Mouse (Mus musculus) layer of hippocampus, postnatal 25 days (tissue): ENCODE measurements around the gene Plb1. TPM values are rescaled to one million over a fixed set of nuclear protein-coding genes. Genes with fewer than 3 reads are reported as not detected.
A peak's percentile ranks its signal among the peaks of the same experiment; 100 is the strongest.

ENCODE experiments used
- DNase-seq, 2 experiments: peaks; one replicate each; pipeline ENCODE4 v3.0.0; 2022; ENCODE audit warnings: mixed read lengths in 2 of 2, low spot score in 1 of 2; ENCODE audit errors: extremely low spot score in 1 of 2
- total RNA-seq, 2 experiments: library from RNA; stranded (reverse); gene quantifications; 2 replicates each; pipeline ENCODE4 v1.2.3; 2021

Gene Plb1
- total RNA-seq, 2 experiments from 2014 or later, result 0.42 to 1.2 TPM

DNA sequence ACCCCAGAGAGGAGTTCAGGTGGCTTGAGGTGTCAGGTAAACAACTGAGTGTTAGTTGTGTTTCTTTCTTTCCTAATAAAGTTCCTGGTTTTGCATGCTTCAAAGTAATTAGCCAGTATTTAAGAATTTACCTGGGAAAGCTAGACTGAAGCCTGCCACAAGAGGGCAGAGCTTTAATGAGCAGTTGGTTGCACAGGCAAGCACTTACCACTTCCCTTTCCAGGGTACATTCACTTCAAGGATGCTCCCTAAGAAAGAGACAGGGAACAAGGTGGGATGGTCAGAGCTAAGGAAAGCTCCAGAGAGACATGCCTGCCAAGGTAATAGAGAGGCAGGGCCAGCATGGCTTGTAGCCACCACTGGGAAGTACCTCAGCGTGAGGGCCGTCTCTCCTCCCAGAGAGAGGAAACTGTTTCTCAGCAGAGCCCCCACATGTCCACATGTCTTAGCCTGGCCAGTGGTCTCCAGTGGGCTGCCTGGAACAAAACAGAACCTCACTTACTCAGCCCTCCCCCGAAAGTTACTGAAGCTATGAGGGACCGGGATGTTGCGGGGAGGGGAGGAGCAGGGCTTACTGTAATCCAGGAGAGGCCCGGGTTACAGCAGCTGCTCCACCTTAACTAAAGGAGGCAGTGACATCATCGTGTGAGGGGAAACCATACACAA lies 89.8 kb downstream of the Plb1 start:
- peak in 1 of 2 experiments; percentile 59 for DNase-seq

DNA sequence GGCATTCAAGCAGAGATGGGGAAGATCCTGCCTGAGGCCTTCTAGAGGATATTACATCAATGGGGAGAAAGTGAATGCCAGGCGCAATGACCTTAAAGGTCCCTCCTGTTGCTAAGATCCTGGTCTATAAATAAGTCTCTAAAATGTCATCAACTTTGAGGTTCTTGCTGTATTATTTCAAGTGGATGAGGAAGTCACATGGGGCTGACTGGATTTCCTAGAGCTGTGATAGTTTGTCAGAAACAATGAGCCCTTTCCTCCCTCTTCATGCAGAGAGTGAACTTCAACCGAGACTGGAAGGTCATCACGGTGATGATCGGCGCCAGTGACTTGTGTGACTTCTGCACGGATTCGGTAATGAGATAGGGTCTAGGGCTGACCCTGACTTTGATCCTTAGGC lies 95.6 kb downstream of the Plb1 start:
- no peak for DNase-seq

DNA sequence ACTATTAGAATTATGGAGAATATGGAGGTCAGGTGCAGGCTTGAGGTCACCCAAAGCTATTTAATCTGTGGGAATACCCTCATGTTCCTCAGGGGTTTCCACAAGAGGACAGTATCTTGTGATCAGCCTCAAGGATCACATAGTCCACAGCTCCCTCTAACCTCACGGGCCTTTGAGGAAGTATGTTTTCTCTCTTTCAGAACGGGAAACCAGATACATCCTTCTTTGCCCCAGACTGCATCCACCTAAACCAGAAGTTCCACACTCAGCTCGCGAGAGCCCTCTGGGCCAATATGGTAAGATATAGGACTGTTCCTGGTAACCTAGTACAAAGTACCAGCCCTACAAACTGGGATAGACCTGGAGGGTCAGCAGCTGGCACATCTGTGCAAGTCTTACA lies 100.1 kb downstream of the Plb1 start:
- no peak for DNase-seq

DNA sequence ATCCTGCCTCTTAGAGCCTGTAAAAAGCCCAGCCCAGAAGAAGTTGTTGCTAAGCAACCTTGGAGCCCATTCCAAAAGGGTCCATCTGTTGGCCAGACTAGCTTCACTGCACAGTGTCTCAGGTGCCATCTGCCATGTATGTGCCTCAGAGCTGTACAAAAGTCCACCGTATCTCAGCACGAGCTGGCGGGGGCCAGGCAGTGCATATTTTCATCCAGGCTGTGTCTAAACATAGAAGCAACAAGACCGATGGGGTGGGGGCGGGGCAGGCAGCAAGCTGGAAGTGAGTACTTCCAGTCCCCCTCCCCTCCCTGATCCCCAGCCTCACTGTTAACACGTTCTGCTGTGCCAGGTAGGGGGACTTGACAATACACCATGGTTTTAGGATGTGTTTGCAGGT lies 102.7 kb downstream of the Plb1 start:
- peak; percentile 50 to 57 for DNase-seq

DNA sequence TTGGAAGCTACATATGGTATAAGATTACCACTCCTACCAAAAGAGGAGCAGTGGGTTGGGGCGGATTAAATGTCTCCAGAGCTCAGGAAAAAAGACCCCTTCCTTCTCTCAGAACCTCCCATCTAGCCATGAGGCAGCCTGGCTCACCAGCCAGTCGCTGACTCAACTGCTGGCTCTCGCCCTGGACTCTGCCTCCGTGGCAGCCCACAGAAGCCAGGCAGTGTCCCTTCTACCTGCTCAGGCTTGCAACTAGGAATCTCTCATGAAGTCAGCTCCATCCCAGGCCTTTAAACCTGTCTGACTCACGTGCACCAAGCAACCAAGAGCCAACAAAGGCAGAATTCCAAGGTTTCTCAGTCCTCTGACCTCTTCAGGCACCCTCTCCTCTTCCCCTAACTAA lies 103.6 kb downstream of the Plb1 start:
- no peak for DNase-seq

DNA sequence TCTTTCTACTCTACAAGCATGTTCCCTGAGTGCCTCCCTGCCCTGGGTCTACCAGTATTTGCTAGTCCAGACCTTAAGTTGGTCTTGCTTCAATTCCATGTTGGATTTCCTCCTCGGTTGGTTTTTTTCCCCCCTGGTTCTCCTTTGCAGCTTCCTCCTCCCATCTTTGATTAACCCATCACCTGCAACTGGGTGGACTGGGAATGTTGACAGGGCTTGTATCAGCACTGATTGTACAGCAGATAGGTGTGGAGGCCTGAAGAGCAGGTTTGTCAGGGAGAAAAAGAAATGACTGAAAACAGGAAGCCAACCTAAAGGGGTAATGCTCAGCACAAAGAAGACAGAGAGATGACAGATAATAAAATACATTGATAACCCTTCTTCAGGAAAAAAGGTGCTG lies 104.8 kb downstream of the Plb1 start:
- no peak for DNase-seq

DNA sequence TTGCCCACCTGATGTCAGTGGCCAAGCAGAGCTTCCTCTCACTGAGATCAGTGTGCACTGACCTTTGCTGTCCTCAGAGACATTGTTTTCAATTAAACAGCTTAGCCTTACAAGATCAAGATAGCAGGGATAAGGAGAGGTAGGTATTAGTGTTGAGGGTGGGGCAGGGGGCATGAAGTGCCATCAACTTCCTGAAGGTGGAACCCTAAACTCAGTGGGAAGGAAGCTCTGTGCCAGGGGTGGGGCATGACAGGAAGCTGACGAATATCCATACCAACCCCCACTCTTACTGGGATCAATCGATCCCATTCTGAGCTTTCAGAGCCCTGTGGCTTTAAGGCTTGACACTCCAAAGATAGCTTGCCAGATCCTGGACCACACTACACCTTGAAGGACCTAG lies 105.8 kb downstream of the Plb1 start:
- no peak for DNase-seq

DNA sequence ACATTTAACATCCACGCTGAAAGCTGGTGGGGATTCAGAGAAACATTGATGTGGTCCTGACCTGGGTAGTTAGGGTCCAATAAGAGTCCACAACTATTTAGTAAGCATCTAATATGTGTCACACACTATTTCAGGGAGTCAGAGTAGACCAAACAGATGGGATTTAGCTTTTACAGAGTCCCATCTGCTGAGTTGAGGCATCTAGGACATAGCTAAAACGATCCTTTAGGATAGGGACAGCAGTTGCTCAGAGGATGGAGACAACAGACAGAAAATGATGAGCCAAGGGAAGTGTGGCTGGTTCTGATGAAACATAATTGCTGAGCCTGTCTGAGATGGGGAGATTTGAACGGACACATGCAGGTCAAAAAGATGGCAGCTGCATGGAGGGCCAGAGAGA lies 106.3 kb downstream of the Plb1 start:
- no peak for DNase-seq

DNA sequence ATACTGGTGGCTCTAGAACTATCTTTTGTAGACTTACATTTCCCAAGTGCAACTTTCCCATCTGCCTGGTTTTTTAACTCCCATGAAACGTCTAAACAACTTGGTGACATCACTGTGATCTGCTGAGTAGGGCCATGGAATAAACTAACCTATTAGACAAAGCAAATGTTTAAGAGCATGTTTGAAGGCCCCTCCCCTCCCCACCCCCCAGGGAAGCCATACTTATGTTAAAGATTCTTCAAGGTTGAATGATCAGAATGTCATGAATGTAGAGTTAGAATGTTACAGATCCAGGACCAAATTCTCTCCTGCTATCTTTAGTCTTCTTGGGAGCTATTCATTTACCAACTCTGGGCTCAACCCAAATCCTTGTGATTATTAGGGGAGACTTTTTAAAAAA lies 107.7 kb downstream of the Plb1 start:
- no peak for DNase-seq

DNA sequence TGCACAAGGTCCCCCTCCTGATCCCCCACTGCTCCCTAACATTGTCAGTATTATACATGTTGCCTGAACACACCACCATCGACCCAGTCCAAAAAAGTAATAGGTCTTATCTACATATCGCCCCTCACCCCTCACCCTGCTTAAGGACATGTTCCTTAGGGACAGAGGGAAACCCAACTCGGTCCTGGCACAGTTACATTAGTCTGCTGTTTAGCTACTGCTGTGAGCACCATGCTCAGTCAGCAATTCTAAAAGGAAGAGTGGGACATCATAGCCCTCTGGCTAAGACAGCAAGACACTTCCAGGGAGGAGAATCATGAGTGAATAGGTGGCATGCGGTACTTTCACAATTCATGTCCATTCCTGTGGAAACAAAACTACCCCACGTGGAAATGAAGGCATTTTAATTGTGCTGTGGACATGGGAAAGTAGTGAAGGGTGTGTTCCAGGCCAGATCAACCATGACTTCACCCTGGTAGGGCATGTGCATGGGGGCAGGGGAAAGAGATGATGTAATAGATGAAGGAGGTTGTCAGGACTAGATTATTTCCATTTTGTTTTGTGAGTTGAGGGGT lies 110.3 kb downstream of the Plb1 start:
- no peak for DNase-seq

DNA sequence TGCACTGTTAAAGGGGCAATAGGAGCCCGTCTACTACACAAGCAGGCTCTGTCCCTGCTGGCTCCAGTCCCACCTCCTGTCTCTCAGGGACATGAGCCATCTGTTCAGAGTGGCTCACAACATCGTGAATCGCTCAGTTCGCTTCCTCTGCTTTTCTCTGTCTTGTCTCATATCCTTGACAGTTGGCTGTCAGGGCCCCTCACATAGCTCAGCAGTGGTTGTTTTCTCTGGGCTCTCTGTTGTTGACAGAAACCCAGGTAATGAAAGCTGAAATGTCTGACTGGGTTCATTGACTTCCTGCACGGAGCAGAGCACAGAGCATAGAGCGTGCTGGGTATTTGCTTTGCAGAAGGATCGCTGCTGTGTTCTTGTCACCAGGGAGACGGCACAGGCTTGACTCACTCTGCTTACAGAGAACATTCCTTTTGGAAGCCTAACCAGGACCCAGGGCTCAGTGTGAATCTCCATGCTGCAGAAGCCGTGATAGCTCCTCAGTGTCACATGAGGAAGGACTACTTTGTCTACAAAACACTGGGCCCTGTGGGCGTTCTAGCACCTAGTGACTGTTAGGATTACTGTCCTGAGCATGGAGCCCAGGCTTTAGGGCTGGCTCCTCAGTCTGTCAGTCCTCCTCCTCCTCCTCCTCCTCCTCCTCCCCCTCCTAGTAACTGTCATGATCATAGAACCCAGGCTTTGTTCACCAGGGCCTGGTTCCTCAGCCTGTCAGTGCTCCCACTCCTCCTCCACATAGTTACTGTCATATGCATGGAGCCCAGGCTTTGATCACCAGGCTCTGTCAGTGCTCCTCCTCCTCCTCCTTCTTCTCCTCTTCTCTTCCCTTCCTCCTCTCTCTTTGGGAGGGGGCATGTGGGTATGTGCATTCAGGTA lies 113.8 kb downstream of the Plb1 start:
- peak; percentile 52 to 56 for DNase-seq

DNA sequence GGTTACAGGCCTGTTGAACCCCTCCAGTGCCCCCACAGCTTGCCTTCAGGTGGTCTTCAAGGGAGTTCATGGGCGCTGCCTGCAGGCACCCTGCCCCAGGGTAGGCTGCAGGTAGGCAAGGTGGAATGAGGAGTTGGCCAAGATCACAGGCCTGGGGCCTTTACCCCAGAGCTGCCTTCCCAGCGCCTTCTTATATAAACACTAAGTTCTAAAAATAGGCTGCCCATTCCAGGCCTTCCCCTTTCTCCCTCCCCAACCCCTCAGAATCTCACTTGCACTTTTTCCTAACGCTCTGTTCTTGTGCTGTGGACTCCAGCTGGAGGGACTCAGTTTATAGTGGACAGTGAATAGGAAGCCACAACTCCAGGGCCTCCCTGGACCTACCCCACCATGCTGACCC lies 117.2 kb downstream of the Plb1 start:
- no peak for DNase-seq

DNA sequence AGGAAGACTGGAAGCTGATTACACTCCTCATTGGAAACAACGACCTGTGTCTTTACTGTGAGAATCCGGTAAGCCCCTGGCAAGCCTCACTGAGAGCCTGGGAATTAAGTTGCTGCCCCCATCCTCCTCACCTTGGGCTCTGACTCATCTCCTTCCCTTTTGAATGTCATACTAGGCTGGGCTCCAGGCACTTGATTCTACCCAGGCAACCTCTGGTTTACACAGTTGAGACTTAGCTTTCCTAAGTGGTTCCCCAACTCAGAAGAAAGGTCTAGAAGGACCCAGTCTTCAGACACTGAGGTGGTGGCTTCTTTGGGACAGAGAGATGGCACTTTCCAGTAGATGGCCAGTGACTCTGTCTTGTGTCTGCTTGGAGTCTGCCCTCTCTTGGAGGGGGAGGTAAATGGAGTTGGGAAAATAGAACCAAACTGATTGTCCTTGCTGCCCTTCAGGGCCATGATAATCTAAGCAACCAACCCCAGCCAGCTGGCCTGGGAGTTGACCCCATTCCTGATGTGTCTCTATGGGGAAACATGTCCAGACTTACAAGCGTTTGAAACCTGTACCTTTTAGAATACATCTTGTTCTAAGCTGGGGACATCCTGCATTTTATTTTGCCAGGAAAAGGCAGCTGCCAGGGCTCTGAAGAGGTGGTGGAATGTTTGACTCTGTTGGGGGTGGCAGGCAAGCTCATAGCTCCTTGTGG lies 118.2 kb downstream of the Plb1 start:
- DNase-seq, result no peak

DNA sequence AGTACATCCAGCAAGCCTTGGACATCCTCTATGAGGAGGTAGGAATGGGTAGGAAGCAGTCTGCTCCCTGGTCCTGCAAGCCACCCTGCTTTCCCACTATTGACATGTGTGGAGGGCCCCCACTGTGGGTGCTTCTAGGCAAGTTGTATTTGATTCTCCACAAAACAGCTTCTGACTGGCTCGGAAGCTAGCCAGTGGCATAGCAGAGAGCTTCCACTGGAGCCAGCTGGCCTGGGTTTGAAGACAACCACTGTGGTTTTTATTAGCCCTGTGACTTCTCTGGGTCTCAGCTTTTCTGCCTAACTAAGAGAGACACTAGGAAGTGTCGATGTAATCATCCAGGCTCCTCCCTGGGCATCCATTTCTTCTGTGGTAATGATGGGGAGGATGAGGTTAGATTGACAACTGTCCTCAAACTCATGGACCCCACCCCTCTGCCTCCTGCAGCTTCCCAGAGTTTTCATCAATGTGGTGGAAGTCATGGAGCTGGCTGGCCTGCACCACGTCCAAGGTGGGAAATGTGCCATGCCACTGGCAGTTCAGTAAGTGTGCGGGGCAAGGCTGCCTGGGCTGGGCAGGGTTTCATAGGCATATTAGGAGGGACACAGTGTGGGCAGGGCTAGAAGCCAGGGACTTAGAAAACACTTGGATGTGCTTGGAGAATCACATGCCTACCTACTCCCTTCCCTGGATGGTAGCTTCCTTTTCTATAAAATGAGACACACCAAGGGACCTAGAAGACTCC lies 119.4 kb downstream of the Plb1 start:
- no peak for DNase-seq

DNA sequence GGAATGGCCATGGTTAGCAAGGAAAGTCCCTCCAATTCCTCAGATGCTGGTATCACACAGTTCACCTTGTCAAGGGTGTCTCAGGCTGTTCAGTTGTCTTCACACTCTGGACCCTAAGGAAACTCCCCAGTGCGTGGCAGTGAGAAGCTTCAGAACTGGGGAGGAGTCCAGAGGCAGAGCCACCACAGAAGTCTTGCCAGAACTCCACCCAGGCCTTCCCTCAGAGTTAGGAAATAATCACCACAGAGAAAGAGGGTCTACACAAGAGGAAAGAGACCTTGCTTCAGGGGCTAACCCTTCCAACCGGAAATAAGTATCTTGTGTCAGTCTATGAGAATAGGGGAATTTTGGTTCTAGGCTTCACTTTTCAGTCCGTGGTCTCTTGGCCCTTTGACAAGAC lies 120.3 kb downstream of the Plb1 start:
- no peak for DNase-seq

DNA sequence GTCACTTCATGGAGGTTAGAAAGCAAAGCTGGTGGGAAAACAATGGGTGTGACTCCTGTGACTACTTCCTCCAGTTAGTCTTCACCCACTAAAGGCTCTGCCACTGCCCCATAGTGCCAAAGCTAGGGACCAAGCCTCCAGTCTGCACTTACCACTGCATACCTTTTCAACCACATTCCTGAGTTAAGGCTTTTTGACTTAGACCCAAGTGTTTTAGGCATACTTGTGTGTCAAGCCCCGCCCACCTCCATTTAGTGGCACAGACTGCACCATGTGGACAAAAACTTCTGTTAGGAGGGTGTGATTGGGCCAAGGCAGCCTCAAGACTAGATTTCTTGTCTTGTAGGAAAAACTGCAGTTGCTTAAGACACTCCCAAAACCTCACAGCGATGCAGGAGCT lies 120.8 kb downstream of the Plb1 start:
- DNase-seq, result no peak

DNA sequence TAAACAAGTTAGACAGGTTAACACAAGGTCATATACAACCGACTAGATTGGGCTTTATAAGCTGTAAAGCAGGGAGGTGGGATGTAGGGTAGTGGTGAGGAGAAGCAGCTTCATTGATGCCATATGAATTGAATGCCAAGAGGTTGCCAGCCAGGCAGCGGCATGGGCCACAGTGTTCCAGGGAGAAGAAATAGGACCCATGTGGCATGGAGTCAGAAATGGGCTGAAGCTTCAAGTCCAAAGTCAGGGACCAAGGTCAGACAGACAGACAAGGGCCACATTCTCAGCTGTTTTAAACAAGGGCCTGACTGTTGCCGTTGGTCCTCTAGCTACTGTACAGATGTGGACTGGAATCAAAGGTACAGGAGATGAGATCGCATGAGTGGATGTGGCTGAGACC lies 128.0 kb downstream of the Plb1 start:
- no peak for DNase-seq

DNA sequence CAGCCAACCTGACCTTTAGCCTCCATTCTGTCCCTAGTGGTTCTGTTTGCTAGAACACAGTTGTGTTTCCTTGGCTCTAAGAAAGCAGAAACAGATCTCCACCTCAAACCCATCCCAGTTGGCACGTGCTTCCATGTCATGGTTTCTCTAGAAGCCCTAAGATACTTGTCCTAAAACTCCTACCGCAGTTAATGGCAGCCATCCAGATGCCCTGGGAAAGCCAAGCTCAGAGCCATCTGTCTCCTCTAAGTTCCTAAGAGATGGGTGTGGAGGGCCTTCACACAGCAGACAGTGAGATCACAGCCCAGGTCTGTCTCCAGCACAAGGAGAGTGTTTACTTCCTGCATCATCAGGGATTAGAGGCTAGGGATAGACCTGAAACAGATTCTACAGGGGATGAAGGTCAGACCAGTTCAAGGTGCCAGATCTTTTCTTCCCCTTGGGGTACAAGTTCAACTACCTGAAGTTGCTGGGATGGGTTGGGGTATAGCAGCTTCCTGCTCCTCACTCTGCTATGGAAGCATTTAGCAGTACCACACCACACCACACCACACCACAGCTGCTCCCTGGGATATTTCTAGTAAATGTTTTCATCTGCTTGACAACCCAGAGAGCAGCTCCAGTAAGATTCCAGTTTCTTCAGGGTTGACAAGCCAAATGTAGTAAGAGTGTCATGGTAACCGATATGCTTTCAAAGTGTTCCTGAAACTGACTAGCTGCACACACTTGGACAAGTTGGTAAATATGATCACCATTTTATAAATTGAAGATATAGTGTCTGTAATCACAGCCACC lies 129.1 kb downstream of the Plb1 start:
- no peak for DNase-seq

DNA sequence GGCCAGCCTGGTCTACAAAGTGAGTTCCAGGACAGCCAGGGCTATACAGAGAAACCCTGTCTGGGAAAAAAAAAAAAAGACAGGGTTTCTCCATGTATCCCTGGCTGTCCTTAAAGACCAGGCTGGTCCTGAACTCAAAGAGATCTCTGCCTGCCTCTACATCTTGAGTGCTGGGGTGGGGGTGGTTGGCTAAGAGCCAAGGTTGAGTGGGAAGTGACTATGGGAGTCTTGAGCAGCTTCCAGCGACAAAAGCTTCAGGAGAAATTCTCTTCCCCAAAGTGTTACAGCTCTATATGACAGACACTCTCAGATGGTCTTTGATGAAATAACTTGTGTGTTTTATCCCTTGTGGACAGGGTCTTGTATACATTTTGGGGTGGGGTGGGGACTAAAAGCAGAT lies 136.9 kb downstream of the Plb1 start:
- no peak for DNase-seq

DNA sequence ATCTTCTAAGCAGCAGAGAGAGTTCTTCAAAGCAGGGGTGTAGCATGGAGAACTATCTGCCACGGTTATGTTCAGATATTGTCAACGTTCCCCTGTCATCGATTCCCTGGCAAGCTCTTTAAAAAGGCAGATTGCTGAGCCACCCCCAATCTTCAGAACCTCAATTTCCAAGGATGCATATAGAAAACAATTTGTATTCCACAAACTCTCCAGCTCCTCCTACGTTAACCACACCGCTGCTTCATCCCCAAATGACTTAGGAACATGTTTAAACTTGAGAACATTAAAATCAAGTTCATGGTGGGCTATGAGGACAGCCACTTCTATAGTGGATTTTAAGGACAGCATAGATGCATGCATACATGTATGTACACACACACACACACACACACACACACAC lies 138.7 kb downstream of the Plb1 start:
- DNase-seq, result no peak
